Mouse (Mus musculus): ENCODE measurements at regions not wholly inside any gene's neighbourhood (a gene's known extent, or its start where the extent isn't known, plus 50 kb on each side); places are given as distances from the start of the nearest gene placed in this dataset.

GRCm38 (mm10) chrX:152918212-152918611, 88.1 kb upstream of the Usp51 start:
- DNase-seq, result peak; percentile 24 to 50

- DNase-seq, result no peak
These were observed 79.3 kb upstream of the Usp51 start for GRCm38 (mm10) chrX:152926991-152927390.

GRCm38 (mm10) chrX:152946201-152946600, 60.1 kb upstream of the Usp51 start:
- DNase-seq, result no peak
